In genomic region chr15:62261520-62261919, GRCm38 (mm10) we compare ENCODE assay signal across 11 mouse cellular contexts.
DNase-seq lines count a peak whose midpoint lies in the region; ATAC-seq and TF ChIP-seq lines count a peak whose summit lies in the region.
"Had no signal": no experiment of that assay in that cellular context is flagged by ENCODE, and none has a peak within 500 bp of the region (broad histone marks: within the 10 kb centered on the region; RNA-seq: fewer than 3 reads in every experiment).

No protein-coding gene starts in this region.

- no peak for TF ChIP-seq CTCF in lung, embryonic 14.5 days (IDR thresholded peaks at IDR 0.05; ENCODE audit: low read depth)
- no peak for TF ChIP-seq CTCF in lung, adult 2 months (IDR thresholded peaks at IDR 0.05; ENCODE audit: insufficient read depth, low read length)

- H3K36me3 ChIP-seq in lung, embryonic 14.5 days (ENCODE audit: insufficient read depth), result no peaks in the 10 kb centered on the region

- no peak for ATAC-seq in lung, embryonic 14.5 days (ENCODE audit: insufficient read depth)
- ATAC-seq: forebrain, embryonic 13.5 days had no signal

- 0 out of 2 replicates have a peak, but pooled peaks cover 4% of the 10 kb centered on the region for H3K4me1 ChIP-seq in lung, embryonic 14.5 days (ENCODE audit: insufficient read depth)
- no peaks in the 10 kb centered on the region for H3K4me1 ChIP-seq in lung, adult 2 months (ENCODE audit: control insufficient read depth, insufficient read depth, low read length)

- H3K4me2 ChIP-seq in lung, embryonic 14.5 days, result no peak overlapping the region
- H3K4me2 ChIP-seq: forebrain, embryonic 13.5 days had no signal

- peak; percentile 64 for DNase-seq in lung, embryonic 14.5 days
- DNase-seq in lung, adult 2 months, result no peak
- DNase-seq in adipocyte (ENCODE audit: low spot score), result peak; percentile 69
- peak; percentile 12 for DNase-seq in gastrocnemius, postnatal 10 days
- peak; percentile 39 for DNase-seq in lung, postnatal 14 days
- no peak for DNase-seq in layer of hippocampus, adult 8-10 months (ENCODE audit: low spot score in 2 of 2)
- DNase-seq in layer of hippocampus, adult 11-12 months (ENCODE audit: low spot score), result no peak
- DNase-seq: cerebellum, adult 2 months; thymus, postnatal 36 days had no signal

- TF ChIP-seq POLR2A in lung, adult 2 months (IDR thresholded peaks at IDR 0.05; ENCODE audit: borderline replicate concordance, extremely low read depth, low read depth, low read length), result no peak

- H3K4me3 ChIP-seq in lung, embryonic 14.5 days (ENCODE audit: low read depth, low read length), result no peak overlapping the region
- H3K4me3 ChIP-seq in lung, adult 2 months (replicated peaks; ENCODE audit: extremely low read depth, low read depth, low read length), result no peak overlapping the region
- H3K4me3 ChIP-seq: forebrain, embryonic 13.5 days had no signal

- H3K27ac ChIP-seq in lung, embryonic 14.5 days (ENCODE audit: low read depth), result no peak overlapping the region
- H3K27ac ChIP-seq: forebrain, embryonic 13.5 days; macrophage had no signal

- H3K9ac ChIP-seq in lung, embryonic 14.5 days, result no peak overlapping the region
- H3K9ac ChIP-seq: forebrain, embryonic 13.5 days had no signal

- WGBS in lung, embryonic 14.5 days, result 66% methylated on average over 2 of the region's 2 CpGs
- 69% methylated on average over 2 of the region's 2 CpGs for WGBS in lung, adult 2 months

- H3K9me3 ChIP-seq in lung, embryonic 14.5 days (ENCODE audit: low read depth, low read length), result no peaks in the 10 kb centered on the region
- H3K9me3 ChIP-seq: forebrain, embryonic 13.5 days had no signal

- H3K27me3 ChIP-seq in lung, embryonic 14.5 days (ENCODE audit: insufficient read depth, low read length), result no peaks in the 10 kb centered on the region
- H3K27me3 ChIP-seq: forebrain, embryonic 13.5 days had no signal

Comparison
In these comparisons a context has a peak if more than half of its experiments do, and no peak if none do; other contexts are left out.
1. DNase-seq: peak in lung, embryonic 14.5 days (single experiment), adipocyte (single experiment), gastrocnemius, postnatal 10 days (single experiment) and lung, postnatal 14 days (single experiment); none in lung, adult 2 months (single experiment), layer of hippocampus, adult 8-10 months (0 of 2) and layer of hippocampus, adult 11-12 months (single experiment).